Mouse (Mus musculus): ENCODE measurements around the gene Slc22a2. TPM values are rescaled to one million over a fixed set of nuclear protein-coding genes. Genes with fewer than 3 reads are reported as not detected.

The Slc22a2 gene
- polyA plus RNA-seq, 1 experiment, result 0.54 TPM

DNA sequence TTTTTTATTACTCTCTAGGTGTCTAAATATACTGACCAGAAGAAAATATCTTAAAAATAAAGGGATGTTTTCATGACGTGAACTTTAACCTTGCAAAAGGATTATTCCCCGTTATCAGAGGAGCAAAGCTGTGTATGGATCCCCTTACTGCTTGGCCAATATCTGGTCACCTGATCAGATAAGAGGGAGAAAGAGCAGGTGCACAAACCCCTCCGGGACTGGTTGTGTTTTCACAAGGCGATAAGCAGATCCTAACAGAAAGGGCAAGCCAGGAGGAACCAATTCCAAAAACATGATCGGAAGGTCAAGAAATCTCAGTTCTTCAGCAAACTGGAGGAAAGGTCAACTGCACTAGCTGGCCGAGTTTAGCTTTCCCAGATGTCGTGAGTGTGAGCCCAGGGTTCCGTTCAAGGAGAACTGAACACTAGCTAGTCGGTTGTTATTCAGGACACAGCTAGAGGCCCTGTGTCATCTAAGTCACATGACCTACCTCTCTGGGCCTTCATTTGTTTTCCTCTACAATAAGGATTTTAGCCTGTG, 11.9 kb upstream of the Slc22a2 start:
- no peak for DNase-seq
- Histone ChIP-seq H3K27ac (ENCODE audit: control insufficient read depth, insufficient read depth, low read length) (no peak overlapping the region), H3K4me1 (replicated peaks; ENCODE audit: control insufficient read depth, insufficient read depth, low read length) (no peaks in the 10 kb centered on the region), H3K27me3 (ENCODE audit: control insufficient read depth, insufficient read depth, low read length) (no peaks in the 10 kb centered on the region), H3K36me3 (ENCODE audit: control insufficient read depth, insufficient read depth, low read length) (no peaks in the 10 kb centered on the region), H3K4me3 (ENCODE audit: control insufficient read depth, insufficient read depth, low read length) (no peak overlapping the region)
- no peak for TF ChIP-seq CTCF (IDR thresholded peaks at IDR 0.05; ENCODE audit: borderline replicate concordance, control insufficient read depth, extremely low read depth, insufficient read depth, low read length, poor library complexity)
- no peak for TF ChIP-seq POLR2A (IDR thresholded peaks at IDR 0.05; ENCODE audit: control insufficient read depth, extremely low read depth, insufficient read depth, low read length, poor library complexity)
- 94% methylated on average over 9 of the region's 9 CpGs for WGBS

DNA sequence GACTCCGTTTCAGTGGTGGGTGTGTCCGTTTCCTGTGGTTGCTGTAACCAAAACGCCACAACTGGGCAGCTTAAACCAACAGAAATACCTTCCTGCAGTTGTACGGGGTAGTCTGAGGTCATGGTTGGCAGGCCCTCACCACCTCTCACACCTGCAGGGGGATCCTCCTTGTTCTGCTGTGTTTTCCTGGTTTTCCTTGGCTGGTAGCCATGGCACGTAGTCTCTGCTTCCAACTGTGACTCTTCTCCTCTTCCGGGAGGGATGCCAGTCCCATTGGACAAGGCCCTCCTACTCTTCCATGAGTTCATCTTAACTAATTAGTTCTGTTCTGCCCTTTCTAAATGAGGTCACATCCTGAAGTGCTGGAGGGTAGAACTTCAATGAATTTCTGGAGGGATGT, 8.5 kb upstream of the Slc22a2 start:
- no peaks in the 10 kb centered on the region for H3K27me3 ChIP-seq (ENCODE audit: control insufficient read depth, insufficient read depth, low read length)
- no peak for TF ChIP-seq CTCF (IDR thresholded peaks at IDR 0.05; ENCODE audit: borderline replicate concordance, control insufficient read depth, extremely low read depth, insufficient read depth, low read length, poor library complexity)
- no peak for TF ChIP-seq POLR2A (IDR thresholded peaks at IDR 0.05; ENCODE audit: control insufficient read depth, extremely low read depth, insufficient read depth, low read length, poor library complexity)
- no peak for DNase-seq
- no peaks in the 10 kb centered on the region for H3K4me1 ChIP-seq (replicated peaks; ENCODE audit: control insufficient read depth, insufficient read depth, low read length)
- H3K36me3 ChIP-seq (ENCODE audit: control insufficient read depth, insufficient read depth, low read length), result no peaks in the 10 kb centered on the region
- H3K4me3 ChIP-seq (ENCODE audit: control insufficient read depth, insufficient read depth, low read length), result no peak overlapping the region
- H3K27ac ChIP-seq (ENCODE audit: control insufficient read depth, insufficient read depth, low read length), result no peak overlapping the region
- WGBS, result 30% methylated on average over 6 of the region's 6 CpGs

DNA sequence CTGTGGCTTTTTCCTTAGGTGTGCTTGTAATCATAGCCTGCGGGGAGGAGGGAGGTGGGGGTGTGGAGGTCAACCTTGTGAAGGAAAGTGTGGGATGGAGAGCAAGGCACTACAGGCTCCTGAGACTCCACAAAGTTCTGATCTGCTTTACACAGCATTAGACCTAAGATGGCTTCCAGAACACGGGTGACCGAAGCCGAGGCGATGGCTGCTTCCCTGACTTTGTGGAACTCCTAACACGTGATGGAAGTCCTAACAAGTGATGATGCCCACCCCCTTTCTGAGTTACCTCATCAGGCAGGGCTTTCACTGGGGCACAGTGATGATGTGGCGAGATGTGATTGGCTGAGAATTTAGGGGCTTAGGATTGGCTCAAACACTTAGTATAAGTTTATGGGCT, 6.8 kb upstream of the Slc22a2 start:
- Histone ChIP-seq H3K36me3 (ENCODE audit: control insufficient read depth, insufficient read depth, low read length) (no peaks in the 10 kb centered on the region), H3K27me3 (ENCODE audit: control insufficient read depth, insufficient read depth, low read length) (no peaks in the 10 kb centered on the region), H3K27ac (ENCODE audit: control insufficient read depth, insufficient read depth, low read length) (no peak overlapping the region), H3K4me1 (replicated peaks; ENCODE audit: control insufficient read depth, insufficient read depth, low read length) (no peaks in the 10 kb centered on the region), H3K4me3 (ENCODE audit: control insufficient read depth, insufficient read depth, low read length) (no peak overlapping the region)
- WGBS, result 97% methylated on average over 7 of the region's 7 CpGs
- no peak for DNase-seq
- TF ChIP-seq POLR2A (IDR thresholded peaks at IDR 0.05; ENCODE audit: control insufficient read depth, extremely low read depth, insufficient read depth, low read length, poor library complexity) (no peak), CTCF (IDR thresholded peaks at IDR 0.05; ENCODE audit: borderline replicate concordance, control insufficient read depth, extremely low read depth, insufficient read depth, low read length, poor library complexity) (no peak)

DNA sequence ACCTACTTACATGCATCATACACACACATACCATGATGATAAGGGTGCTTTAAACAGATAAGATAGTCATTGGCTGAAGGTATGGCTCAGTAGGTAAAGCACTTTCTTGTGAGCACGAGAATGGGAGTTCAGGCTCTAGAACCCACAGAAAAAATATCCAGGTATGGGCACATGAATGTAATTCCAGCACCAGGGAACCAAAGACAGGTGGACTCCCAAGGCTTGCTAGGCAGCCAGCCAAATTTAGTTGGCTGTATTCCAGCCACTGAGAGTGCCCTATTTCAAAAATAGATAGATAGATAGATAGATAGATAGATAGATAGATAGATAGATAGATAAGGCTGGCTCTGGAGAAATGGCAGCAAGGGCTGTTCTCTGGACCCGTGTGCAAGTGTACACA, 1.4 kb downstream of the Slc22a2 start:
- Histone ChIP-seq H3K4me3 (ENCODE audit: control insufficient read depth, insufficient read depth, low read length) (no peak overlapping the region), H3K27ac (ENCODE audit: control insufficient read depth, insufficient read depth, low read length) (no peak overlapping the region), H3K27me3 (ENCODE audit: control insufficient read depth, insufficient read depth, low read length) (no peaks in the 10 kb centered on the region), H3K4me1 (replicated peaks; ENCODE audit: control insufficient read depth, insufficient read depth, low read length) (no peaks in the 10 kb centered on the region), H3K36me3 (ENCODE audit: control insufficient read depth, insufficient read depth, low read length) (no peaks in the 10 kb centered on the region)
- TF ChIP-seq CTCF (IDR thresholded peaks at IDR 0.05; ENCODE audit: borderline replicate concordance, control insufficient read depth, extremely low read depth, insufficient read depth, low read length, poor library complexity) (no peak), POLR2A (IDR thresholded peaks at IDR 0.05; ENCODE audit: control insufficient read depth, extremely low read depth, insufficient read depth, low read length, poor library complexity) (no peak)
- 88% methylated on average over 2 of the region's 2 CpGs for WGBS
- DNase-seq, result no peak

DNA sequence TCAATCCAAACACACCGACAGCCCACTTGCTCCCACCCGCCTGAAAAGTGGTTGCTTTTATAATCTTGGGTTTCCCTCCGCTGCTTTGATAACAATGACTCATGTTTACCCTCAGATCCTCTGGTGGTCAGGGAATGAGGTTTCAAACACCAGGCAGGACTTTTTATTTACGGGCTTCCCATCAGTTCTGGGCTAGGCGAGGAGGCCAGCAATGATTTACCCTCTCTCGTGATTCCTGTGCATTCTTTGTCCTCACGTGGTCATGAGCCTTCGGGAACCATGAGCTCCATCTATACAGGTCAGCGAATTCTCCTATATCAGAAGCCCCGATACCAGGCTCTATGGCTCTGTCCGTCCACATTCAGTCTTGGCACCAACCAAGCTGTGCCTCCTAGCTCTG, 3.0 kb downstream of the Slc22a2 start:
- Histone ChIP-seq H3K27me3 (ENCODE audit: control insufficient read depth, insufficient read depth, low read length) (no peaks in the 10 kb centered on the region), H3K36me3 (ENCODE audit: control insufficient read depth, insufficient read depth, low read length) (no peaks in the 10 kb centered on the region), H3K27ac (ENCODE audit: control insufficient read depth, insufficient read depth, low read length) (no peak overlapping the region), H3K4me1 (replicated peaks; ENCODE audit: control insufficient read depth, insufficient read depth, low read length) (no peaks in the 10 kb centered on the region), H3K4me3 (ENCODE audit: control insufficient read depth, insufficient read depth, low read length) (no peak overlapping the region)
- DNase-seq, result no peak
- WGBS, result 70% methylated on average over 11 of the region's 11 CpGs
- no peak for TF ChIP-seq POLR2A (IDR thresholded peaks at IDR 0.05; ENCODE audit: control insufficient read depth, extremely low read depth, insufficient read depth, low read length, poor library complexity)
- no peak for TF ChIP-seq CTCF (IDR thresholded peaks at IDR 0.05; ENCODE audit: borderline replicate concordance, control insufficient read depth, extremely low read depth, insufficient read depth, low read length, poor library complexity)

DNA sequence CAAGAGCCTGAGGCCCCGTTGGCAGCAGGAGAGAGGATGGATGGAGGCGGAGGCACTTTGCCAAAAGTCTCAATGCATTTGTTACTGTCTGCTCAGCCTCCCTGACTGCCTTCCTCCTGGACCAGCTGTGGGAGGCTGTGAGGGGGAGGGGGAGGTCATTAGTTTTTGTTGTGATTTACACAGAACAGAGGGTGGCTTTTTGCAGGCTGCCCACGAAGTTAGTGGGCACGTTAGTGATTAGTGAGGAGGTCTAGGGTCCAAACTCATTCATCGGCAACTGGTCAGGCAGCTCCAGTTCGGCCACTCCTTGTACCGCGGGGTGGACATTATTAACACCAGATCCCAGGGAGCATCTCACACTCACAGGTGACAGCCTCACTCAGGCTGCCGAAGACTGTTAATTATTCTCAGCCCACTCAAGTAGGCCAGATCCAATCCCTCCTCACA, 4.9 kb downstream of the Slc22a2 start:
- Histone ChIP-seq H3K27me3 (ENCODE audit: control insufficient read depth, insufficient read depth, low read length) (no peaks in the 10 kb centered on the region), H3K4me3 (ENCODE audit: control insufficient read depth, insufficient read depth, low read length) (no peak overlapping the region), H3K36me3 (ENCODE audit: control insufficient read depth, insufficient read depth, low read length) (no peaks in the 10 kb centered on the region), H3K4me1 (replicated peaks; ENCODE audit: control insufficient read depth, insufficient read depth, low read length) (no peaks in the 10 kb centered on the region), H3K27ac (ENCODE audit: control insufficient read depth, insufficient read depth, low read length) (no peak overlapping the region)
- WGBS, result 90% methylated on average over 9 of the region's 9 CpGs
- DNase-seq, result no peak
- TF ChIP-seq CTCF (IDR thresholded peaks at IDR 0.05; ENCODE audit: borderline replicate concordance, control insufficient read depth, extremely low read depth, insufficient read depth, low read length, poor library complexity), result no peak
- TF ChIP-seq POLR2A (IDR thresholded peaks at IDR 0.05; ENCODE audit: control insufficient read depth, extremely low read depth, insufficient read depth, low read length, poor library complexity), result no peak
